Mouse (Mus musculus): Measurements from ENCODE around the gene Lsp1. TPM values are rescaled to one million over a fixed set of nuclear protein-coding genes. Genes with fewer than 3 reads are reported as not detected.

Lsp1 gene
- polyA plus RNA-seq, 1 experiment from 2014 or later: 99.6 TPM

GRCm38 (mm10) chr7:142487341-142487859, 26.8 kb downstream of the Lsp1 start:
- TF ChIP-seq CTCF (IDR thresholded peaks at IDR 0.05; ENCODE audit: low read depth): peak; percentile 82
- DNase-seq (peak; percentile 90), ATAC-seq (ENCODE audit: insufficient read depth) (peak; percentile 76)
- Histone ChIP-seq H3K27ac (ENCODE audit: low read depth) (peak overlapping the region; percentile 64; the same call in 1 of the 2 replicates), H3K9ac (no peak overlapping the region), H3K4me3 (ENCODE audit: low read depth, low read length) (no peak overlapping the region), H3K4me1 (ENCODE audit: insufficient read depth) (peaks cover 14% of the 10 kb centered on the region), H3K36me3 (ENCODE audit: insufficient read depth) (peaks cover 71% of the 10 kb centered on the region), H3K27me3 (ENCODE audit: insufficient read depth, low read length) (no peaks in the 10 kb centered on the region), H3K9me3 (ENCODE audit: low read depth, low read length) (no peaks in the 10 kb centered on the region), H3K4me2 (no peak overlapping the region)
- 14% methylated on average over 9 of the region's 9 CpGs for WGBS

GRCm38 (mm10) chr7:142488053-142488452, 27.4 kb downstream of the Lsp1 start:
- TF ChIP-seq CTCF (IDR thresholded peaks at IDR 0.05; ENCODE audit: low read depth): no peak
- 58% methylated on average over 3 of the region's 3 CpGs for WGBS
- ATAC-seq (ENCODE audit: insufficient read depth): no peak
- no peaks in the 10 kb centered on the region for H3K9me3 ChIP-seq (ENCODE audit: low read depth, low read length)
- peaks cover 75% of the 10 kb centered on the region for H3K36me3 ChIP-seq (ENCODE audit: insufficient read depth)
- no peak overlapping the region for H3K4me2 ChIP-seq
- DNase-seq: no peak
- H3K27me3 ChIP-seq (ENCODE audit: insufficient read depth, low read length): no peaks in the 10 kb centered on the region
- no peak overlapping the region for H3K4me3 ChIP-seq (ENCODE audit: low read depth, low read length)
- no peak overlapping the region for H3K9ac ChIP-seq
- H3K27ac ChIP-seq (ENCODE audit: low read depth): peak overlapping the region; percentile 64; the same call in 1 of the 2 replicates
- H3K4me1 ChIP-seq (ENCODE audit: insufficient read depth): peaks cover 7% of the 10 kb centered on the region

DNA sequence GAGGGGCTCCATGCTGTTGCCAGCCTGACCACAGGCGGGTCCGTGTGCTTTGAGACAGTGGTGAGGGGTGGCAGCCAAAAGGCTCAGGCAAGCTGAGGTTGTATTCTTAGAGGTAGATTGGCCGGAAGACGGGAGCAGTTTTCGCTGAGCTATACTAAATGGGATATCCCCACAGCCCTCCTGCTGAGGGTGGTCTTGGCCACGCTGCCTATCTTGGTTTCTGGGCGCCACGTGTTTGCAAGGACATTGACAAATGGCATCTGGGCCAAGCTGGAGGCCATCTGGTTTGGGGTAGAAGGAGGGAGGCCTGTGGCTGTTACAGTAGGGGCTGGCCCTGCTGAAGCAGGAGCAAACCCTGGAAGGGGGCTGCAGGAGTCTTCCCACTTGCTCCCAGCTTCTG, 32.9 kb downstream of the Lsp1 start:
- DNase-seq (peak; percentile 66), ATAC-seq (ENCODE audit: insufficient read depth) (0 out of 2 replicates have a peak, but pooled peaks have one; percentile 11)
- H3K4me1 ChIP-seq (ENCODE audit: insufficient read depth): no peaks in the 10 kb centered on the region
- peak overlapping the region; percentile 4; the same call in 1 of the 2 replicates for H3K9ac ChIP-seq
- peaks cover 50% of the 10 kb centered on the region for H3K36me3 ChIP-seq (ENCODE audit: insufficient read depth)
- no peaks in the 10 kb centered on the region for H3K27me3 ChIP-seq (ENCODE audit: insufficient read depth, low read length)
- H3K4me2 ChIP-seq: no peak overlapping the region
- TF ChIP-seq CTCF (IDR thresholded peaks at IDR 0.05; ENCODE audit: low read depth): no peak
- no peak overlapping the region for H3K4me3 ChIP-seq (ENCODE audit: low read depth, low read length)
- H3K9me3 ChIP-seq (ENCODE audit: low read depth, low read length): no peaks in the 10 kb centered on the region
- 47% methylated on average over 8 of the region's 8 CpGs for WGBS
- H3K27ac ChIP-seq (ENCODE audit: low read depth): no peak overlapping the region; the same call in 1 of the 2 replicates

DNA sequence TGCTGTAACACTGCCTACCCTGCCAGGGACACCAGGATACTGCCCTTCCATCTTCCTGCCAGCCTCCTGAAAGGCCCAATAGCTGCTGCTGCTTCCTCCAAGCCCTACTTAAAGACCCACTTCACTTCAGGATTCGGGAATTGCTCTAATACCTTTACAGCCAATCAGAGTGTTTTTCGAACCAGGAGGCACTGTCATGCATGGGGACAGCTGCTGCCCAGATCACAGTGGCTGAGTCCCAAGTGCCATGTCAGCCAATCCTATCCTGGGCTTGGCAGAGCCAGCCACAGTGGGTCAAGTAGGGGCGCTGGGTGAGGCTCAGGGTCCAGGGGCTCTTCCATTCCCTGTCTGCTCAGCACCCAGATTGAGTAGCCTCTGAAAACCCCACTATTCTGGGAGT, 35.5 kb downstream of the Lsp1 start:
- whole genome bisulfite sequencing: 85% methylated on average over 3 of the region's 3 CpGs
- DNase-seq: no peak

DNA sequence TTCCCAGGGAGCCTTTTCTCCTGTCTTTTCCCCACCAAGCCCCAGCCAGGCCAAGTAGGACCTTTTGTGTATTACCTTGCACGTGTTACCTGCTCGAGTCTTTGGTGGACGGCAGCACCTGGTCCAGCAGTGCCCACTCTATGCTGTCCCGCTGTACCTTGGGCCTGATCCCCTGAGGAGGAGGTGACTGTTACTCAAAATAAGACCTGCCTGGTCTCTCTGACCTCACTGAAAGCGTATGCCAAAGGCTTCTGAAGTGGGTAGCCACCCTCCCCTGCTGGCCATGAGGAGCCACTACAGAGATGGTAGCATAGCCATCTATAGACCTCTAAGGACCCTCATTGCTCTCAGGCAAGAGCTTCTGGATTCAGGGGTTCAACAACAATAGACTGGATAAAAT, 36.2 kb downstream of the Lsp1 start:
- Histone ChIP-seq H3K4me2 (no peak overlapping the region), H3K9me3 (ENCODE audit: low read depth, low read length) (no peaks in the 10 kb centered on the region), H3K36me3 (ENCODE audit: insufficient read depth) (peaks cover 19% of the 10 kb centered on the region; the same call in 1 of the 2 replicates), H3K9ac (no peak overlapping the region), H3K27ac (ENCODE audit: low read depth) (no peak overlapping the region), H3K27me3 (ENCODE audit: insufficient read depth, low read length) (no peaks in the 10 kb centered on the region), H3K4me1 (ENCODE audit: insufficient read depth) (0 out of 2 replicates have a peak, but pooled peaks cover 2% of the 10 kb centered on the region), H3K4me3 (ENCODE audit: low read depth, low read length) (no peak overlapping the region)
- ATAC-seq (ENCODE audit: insufficient read depth) (no peak), DNase-seq (no peak)
- WGBS: 84% methylated on average over 5 of the region's 5 CpGs
- peak; percentile 57 for TF ChIP-seq CTCF (IDR thresholded peaks at IDR 0.05; ENCODE audit: low read depth)

More for the DNA sequence above, 35.5 kb downstream of the Lsp1 start:
- no peak for ATAC-seq (ENCODE audit: insufficient read depth)
- H3K9me3 ChIP-seq (ENCODE audit: low read depth, low read length): no peaks in the 10 kb centered on the region
- H3K36me3 ChIP-seq (ENCODE audit: insufficient read depth): peaks cover 24% of the 10 kb centered on the region; the same call in 1 of the 2 replicates
- H3K4me2 ChIP-seq: no peak overlapping the region
- no peak for TF ChIP-seq CTCF (IDR thresholded peaks at IDR 0.05; ENCODE audit: low read depth)
- no peak overlapping the region for H3K27ac ChIP-seq (ENCODE audit: low read depth)
- no peaks in the 10 kb centered on the region for H3K27me3 ChIP-seq (ENCODE audit: insufficient read depth, low read length)
- 0 out of 2 replicates have a peak, but pooled peaks cover 2% of the 10 kb centered on the region for H3K4me1 ChIP-seq (ENCODE audit: insufficient read depth)
- no peak overlapping the region for H3K9ac ChIP-seq
- H3K4me3 ChIP-seq (ENCODE audit: low read depth, low read length): no peak overlapping the region

- peak; percentile 53 for TF ChIP-seq CTCF (IDR thresholded peaks at IDR 0.05; ENCODE audit: low read depth)
- no peaks in the 10 kb centered on the region for H3K9me3 ChIP-seq (ENCODE audit: low read depth, low read length)
These were observed 37.2 kb downstream of the Lsp1 start for GRCm38 (mm10) chr7:142497775-142498174.

GRCm38 (mm10) chr7:142498575-142498974, 38.0 kb downstream of the Lsp1 start, which contains the start of gene Tnnt3:
Gene Tnnt3 (plus strand): TSS chr7:142498836.
- no peak within 1 kb of the TSS; the same call in 1 of the 2 replicates for H3K27ac ChIP-seq (ENCODE audit: low read depth)
- no peak for DNase-seq
- H3K36me3 ChIP-seq (ENCODE audit: insufficient read depth): peaks cover 6% of the 10 kb centered on the region; the same call in 1 of the 2 replicates
- no peaks in the 10 kb centered on the region for H3K27me3 ChIP-seq (ENCODE audit: insufficient read depth, low read length)
- H3K9me3 ChIP-seq (ENCODE audit: low read depth, low read length): no peaks in the 10 kb centered on the region
- no peak for ATAC-seq (ENCODE audit: insufficient read depth)
- no peak for TF ChIP-seq CTCF (IDR thresholded peaks at IDR 0.05; ENCODE audit: low read depth)
- no peak within 1 kb of the TSS for H3K9ac ChIP-seq
- no peak within 1 kb of the TSS for H3K4me2 ChIP-seq
- H3K4me3 ChIP-seq (ENCODE audit: low read depth, low read length): no peak within 1 kb of the TSS
- H3K4me1 ChIP-seq (ENCODE audit: insufficient read depth): 0 out of 2 replicates have a peak, but pooled peaks cover 2% of the 10 kb centered on the region
- 82% methylated on average over 2 of the region's 2 CpGs for WGBS

More at GRCm38 (mm10) chr7:142497775-142498174, 37.2 kb downstream of the Lsp1 start:
- no peak overlapping the region for H3K4me3 ChIP-seq (ENCODE audit: low read depth, low read length)
- no peak overlapping the region for H3K4me2 ChIP-seq
- DNase-seq: peak; percentile 53
- H3K9ac ChIP-seq: no peak overlapping the region
- no peak for ATAC-seq (ENCODE audit: insufficient read depth)
- no peak overlapping the region for H3K27ac ChIP-seq (ENCODE audit: low read depth)
- peaks cover 11% of the 10 kb centered on the region; the same call in 1 of the 2 replicates for H3K36me3 ChIP-seq (ENCODE audit: insufficient read depth)
- no peaks in the 10 kb centered on the region for H3K27me3 ChIP-seq (ENCODE audit: insufficient read depth, low read length)
- 91% methylated on average over 2 of the region's 2 CpGs for WGBS
- H3K4me1 ChIP-seq (ENCODE audit: insufficient read depth): 0 out of 2 replicates have a peak, but pooled peaks cover 2% of the 10 kb centered on the region
